Mouse (Mus musculus) kidney, adult 18-20 months (tissue): Measurements from ENCODE around the gene Hspb2.

Source experiments
- DNase-seq: peaks from one replicate; pipeline ENCODE4 v3.0.0; 2021

The Hspb2 gene

GRCm38 (mm10) chr9:50752054-50752602 is at the start of gene Hspb2:
Gene Hspb2, minus strand, starts transcription at chr9:50752354.
- DNase-seq = no peak

- peak; percentile 18 for DNase-seq
Measured at GRCm38 (mm10) chr9:50800985-50801384, 48.8 kb upstream of the Hspb2 start.

GRCm38 (mm10) chr9:50798368-50798767 is 46.2 kb upstream of the Hspb2 start:
- DNase-seq = no peak

GRCm38 (mm10) chr9:50797641-50798040 is 45.5 kb upstream of the Hspb2 start:
- no peak for DNase-seq

- no peak for DNase-seq
Measured at GRCm38 (mm10) chr9:50796776-50797175, 44.6 kb upstream of the Hspb2 start.

- no peak for DNase-seq
Measured at GRCm38 (mm10) chr9:50795266-50795665, 43.1 kb upstream of the Hspb2 start.

- peak; percentile 52 for DNase-seq
Measured at GRCm38 (mm10) chr9:50782155-50782554, 30.0 kb upstream of the Hspb2 start.

GRCm38 (mm10) chr9:50776162-50776760 is 24.1 kb upstream of the Hspb2 start:
- no peak for DNase-seq

- no peak for DNase-seq
Measured at GRCm38 (mm10) chr9:50775662-50776126, 23.5 kb upstream of the Hspb2 start.

- peak; percentile 90 for DNase-seq
Measured at GRCm38 (mm10) chr9:50774991-50775612, 22.9 kb upstream of the Hspb2 start, which contains the start of the genes Alg9 and 1110032A03Rik. Gene Alg9, plus strand, starts transcription at chr9:50775019. Gene 1110032A03Rik, minus strand, starts transcription at chr9:50775520.

- DNase-seq = no peak
Measured at GRCm38 (mm10) chr9:50774026-50774462, 21.9 kb upstream of the Hspb2 start.

GRCm38 (mm10) chr9:50770011-50770410 is 17.9 kb upstream of the Hspb2 start:
- no peak for DNase-seq

GRCm38 (mm10) chr9:50768107-50769002 is 16.2 kb upstream of the Hspb2 start, which contains the start of gene Fdxacb1:
Gene Fdxacb1, plus strand, starts transcription at chr9:50768236.
- peak; percentile 98 for DNase-seq

- DNase-seq = no peak
Measured at GRCm38 (mm10) chr9:50767531-50768106, 15.5 kb upstream of the Hspb2 start.

- no peak for DNase-seq
Measured at GRCm38 (mm10) chr9:50763331-50763730, 11.2 kb upstream of the Hspb2 start.

GRCm38 (mm10) chr9:50761520-50762243 is 9.5 kb upstream of the Hspb2 start:
- no peak for DNase-seq

GRCm38 (mm10) chr9:50756711-50757110 is 4.6 kb upstream of the Hspb2 start:
- no peak for DNase-seq

- no peak for DNase-seq
Measured at GRCm38 (mm10) chr9:50753947-50754346, 1.8 kb upstream of the Hspb2 start.

GRCm38 (mm10) chr9:50752784-50753615 is 846 bp upstream of the Hspb2 start:
- peak; percentile 78 for DNase-seq

GRCm38 (mm10) chr9:50751323-50751722 is 831 bp downstream of the Hspb2 start, which contains the start of gene Cryab:
Gene Cryab, plus strand, starts transcription at chr9:50751325.
- no peak for DNase-seq

- DNase-seq = no peak
Measured at GRCm38 (mm10) chr9:50750706-50751105, 1.4 kb downstream of the Hspb2 start.
